Mouse (Mus musculus): ENCODE results near the gene Ranbp9. TPM values are rescaled to one million over a fixed set of nuclear protein-coding genes. Genes with fewer than 3 reads are reported as not detected.
A peak's percentile ranks its signal among the peaks of the same experiment; 100 is the strongest.

Gene Ranbp9
- polyA plus RNA-seq, 1 experiment from 2014 or later = 7.7 TPM

DNA sequence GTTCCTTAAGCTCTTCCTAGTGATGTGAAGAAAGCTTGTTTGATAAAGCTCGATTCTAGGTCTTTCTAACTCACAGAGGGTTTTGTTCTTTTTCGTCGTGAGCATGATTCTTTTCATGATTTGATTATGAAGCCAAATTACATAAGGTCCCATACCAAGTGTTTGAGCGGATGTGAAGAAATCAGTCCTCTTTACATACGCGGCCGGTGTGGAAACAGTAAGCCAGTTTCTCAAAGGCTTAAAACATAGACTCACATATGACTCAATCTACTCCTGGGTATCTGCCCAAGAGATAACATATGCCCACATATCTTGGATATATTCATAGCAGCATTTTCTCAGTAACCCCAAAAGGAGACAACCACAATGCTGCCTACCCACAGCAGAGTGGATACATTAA, 12.6 kb upstream of the Ranbp9 start:
- Histone ChIP-seq H3K4me3 (no peak overlapping the region), H3K9me3 (replicated peaks) (no peaks in the 10 kb centered on the region; the same call in 1 of the 2 replicates), H3K27ac (no peak overlapping the region), H3K36me3 (no peaks in the 10 kb centered on the region), H3K9ac (no peak overlapping the region), H3K4me1 (replicated peaks) (no peaks in the 10 kb centered on the region), H3K4me2 (no peak overlapping the region), H3K27me3 (no peaks in the 10 kb centered on the region)
- no peak for ATAC-seq (replicated peaks; ENCODE audit: insufficient number of reproducible peaks, insufficient read depth, low FRiP score, low read depth)
- WGBS = 84% methylated on average over 7 of the region's 7 CpGs

DNA sequence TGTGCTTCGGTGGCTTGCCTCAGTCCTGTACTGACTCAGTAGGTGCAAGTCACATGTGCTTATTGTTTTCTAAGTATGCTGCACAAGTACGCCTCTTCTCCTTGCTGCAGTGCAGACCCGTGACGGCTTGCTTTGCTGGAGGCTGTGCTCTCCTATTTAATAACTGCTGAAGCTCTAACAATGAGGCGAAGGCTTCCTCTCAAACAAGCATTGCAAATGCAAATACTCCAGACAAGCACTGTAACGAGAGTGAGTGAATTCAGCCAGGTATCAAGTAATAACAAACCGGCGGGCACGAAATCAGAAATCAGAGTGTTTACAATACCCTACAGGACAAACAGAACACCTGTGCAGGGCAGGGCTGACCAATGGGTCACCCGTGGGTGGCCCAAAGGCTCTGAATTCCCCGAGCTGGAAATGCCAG, 12.0 kb upstream of the Ranbp9 start:
- no peak for ATAC-seq (replicated peaks; ENCODE audit: insufficient number of reproducible peaks, insufficient read depth, low FRiP score, low read depth)
- Histone ChIP-seq H3K4me3 (no peak overlapping the region), H3K36me3 (no peaks in the 10 kb centered on the region), H3K4me1 (replicated peaks) (no peaks in the 10 kb centered on the region), H3K9ac (no peak overlapping the region), H3K4me2 (no peak overlapping the region), H3K27me3 (no peaks in the 10 kb centered on the region), H3K27ac (no peak overlapping the region), H3K9me3 (replicated peaks) (no peaks in the 10 kb centered on the region; the same call in 1 of the 2 replicates)
- WGBS = 70% methylated on average over 11 of the region's 11 CpGs

DNA sequence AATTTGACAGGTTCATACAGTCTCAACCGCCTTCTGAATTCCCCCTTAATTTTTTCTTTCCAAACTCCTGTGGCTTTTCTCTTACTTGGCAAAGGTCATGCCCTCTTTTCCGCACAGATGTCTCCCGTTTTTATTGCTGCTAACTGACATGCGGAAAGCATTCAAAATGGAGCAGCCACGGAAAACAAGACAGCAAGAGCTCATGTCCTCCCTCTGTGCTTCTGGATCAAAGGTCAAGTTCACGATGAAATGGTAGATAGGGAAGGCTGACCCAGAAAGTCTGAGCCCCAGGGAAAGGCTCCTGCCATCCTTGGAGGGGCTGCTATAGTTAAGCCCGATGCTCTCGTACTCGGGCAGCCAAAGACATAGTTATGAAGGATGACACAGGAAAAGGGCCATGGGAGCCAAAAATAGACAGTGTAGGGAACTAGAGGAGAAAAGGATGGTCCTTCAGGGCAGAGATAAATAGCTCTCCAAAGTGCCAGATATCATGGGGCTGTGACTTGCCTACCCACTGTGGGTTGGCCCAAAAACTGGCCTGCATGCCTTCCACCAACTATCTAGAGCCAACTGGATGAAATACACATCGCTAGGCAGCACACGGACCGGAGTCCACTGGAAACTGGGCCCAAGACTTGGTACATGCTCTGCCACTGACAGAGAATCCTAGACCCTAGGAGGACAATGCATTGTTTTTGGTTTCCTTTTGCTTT, 5.6 kb upstream of the Ranbp9 start:
- Histone ChIP-seq H3K27me3 (no peaks in the 10 kb centered on the region), H3K4me1 (replicated peaks) (peaks cover 9% of the 10 kb centered on the region), H3K9ac (no peak overlapping the region), H3K4me2 (no peak overlapping the region), H3K9me3 (replicated peaks) (no peaks in the 10 kb centered on the region), H3K36me3 (no peaks in the 10 kb centered on the region), H3K4me3 (no peak overlapping the region), H3K27ac (no peak overlapping the region)
- WGBS = 68% methylated on average over 12 of the region's 12 CpGs
- ATAC-seq (replicated peaks; ENCODE audit: insufficient number of reproducible peaks, insufficient read depth, low FRiP score, low read depth) = no peak

DNA sequence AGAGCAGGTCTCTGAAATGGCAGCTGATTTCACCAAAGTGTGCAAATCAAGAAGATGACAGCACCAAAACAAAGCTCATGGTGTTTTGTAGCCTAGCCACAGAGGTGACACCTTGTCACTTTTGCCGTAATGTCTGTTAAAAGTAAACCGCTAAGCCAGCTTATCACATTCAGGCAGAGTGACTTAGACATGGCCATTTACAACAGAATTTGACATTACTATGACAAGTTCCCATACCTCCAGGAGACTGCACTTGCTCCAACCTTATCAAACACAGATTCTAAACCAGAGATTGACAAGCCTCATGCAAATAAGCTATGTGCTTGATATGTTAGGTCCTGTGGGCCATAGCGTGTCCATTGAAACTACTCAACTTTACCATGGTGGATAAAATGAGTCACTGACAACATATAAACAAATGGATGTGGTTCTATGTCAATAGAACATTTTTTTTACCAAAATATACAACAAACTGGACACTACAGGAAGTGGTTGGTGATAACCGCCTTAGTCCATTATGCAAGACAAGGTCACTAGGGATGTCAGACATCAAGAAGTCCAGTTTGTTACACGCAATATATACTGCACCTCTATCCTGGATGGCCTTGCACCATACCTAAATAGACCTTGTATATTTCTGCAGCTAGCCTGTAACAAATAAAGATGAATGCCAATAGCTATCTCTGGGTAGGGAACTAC, 4.3 kb upstream of the Ranbp9 start:
- H3K27me3 ChIP-seq = no peaks in the 10 kb centered on the region
- no peak overlapping the region for H3K4me3 ChIP-seq
- H3K4me1 ChIP-seq (replicated peaks) = peaks cover 11% of the 10 kb centered on the region
- H3K36me3 ChIP-seq = no peaks in the 10 kb centered on the region
- no peak overlapping the region for H3K9ac ChIP-seq
- H3K4me2 ChIP-seq = no peak overlapping the region
- H3K9me3 ChIP-seq (replicated peaks) = no peaks in the 10 kb centered on the region
- whole genome bisulfite sequencing = 86% methylated on average over 5 of the region's 5 CpGs
- no peak overlapping the region for H3K27ac ChIP-seq
- no peak for ATAC-seq (replicated peaks; ENCODE audit: insufficient number of reproducible peaks, insufficient read depth, low FRiP score, low read depth)

DNA sequence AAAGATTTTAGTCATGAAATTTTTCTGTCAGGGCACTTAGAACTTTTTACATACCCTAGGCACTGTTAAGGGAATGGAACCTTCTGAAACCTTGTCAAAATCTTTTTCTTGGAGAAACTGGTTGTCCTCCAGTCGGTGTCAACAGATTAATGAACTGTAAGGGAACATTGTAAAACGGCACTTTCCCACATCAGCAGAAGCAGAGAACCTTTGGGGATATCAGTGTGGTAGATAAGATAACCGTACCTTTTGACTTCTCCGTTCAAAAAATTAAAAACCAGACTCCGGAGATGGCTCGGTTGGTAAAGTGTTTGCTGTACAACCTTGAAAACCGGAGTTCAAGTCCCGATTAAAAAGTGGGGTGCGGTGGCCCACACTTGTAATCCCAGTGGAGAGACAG, 1.7 kb upstream of the Ranbp9 start:
- no peaks in the 10 kb centered on the region for H3K36me3 ChIP-seq
- peaks cover 19% of the 10 kb centered on the region for H3K4me1 ChIP-seq (replicated peaks)
- H3K9ac ChIP-seq = no peak overlapping the region
- no peak overlapping the region for H3K27ac ChIP-seq
- ATAC-seq (replicated peaks; ENCODE audit: insufficient number of reproducible peaks, insufficient read depth, low FRiP score, low read depth) = no peak
- H3K4me2 ChIP-seq = no peak overlapping the region
- 55% methylated on average over 9 of the region's 9 CpGs for WGBS
- H3K4me3 ChIP-seq = no peak overlapping the region
- H3K9me3 ChIP-seq (replicated peaks) = no peaks in the 10 kb centered on the region
- H3K27me3 ChIP-seq = no peaks in the 10 kb centered on the region

DNA sequence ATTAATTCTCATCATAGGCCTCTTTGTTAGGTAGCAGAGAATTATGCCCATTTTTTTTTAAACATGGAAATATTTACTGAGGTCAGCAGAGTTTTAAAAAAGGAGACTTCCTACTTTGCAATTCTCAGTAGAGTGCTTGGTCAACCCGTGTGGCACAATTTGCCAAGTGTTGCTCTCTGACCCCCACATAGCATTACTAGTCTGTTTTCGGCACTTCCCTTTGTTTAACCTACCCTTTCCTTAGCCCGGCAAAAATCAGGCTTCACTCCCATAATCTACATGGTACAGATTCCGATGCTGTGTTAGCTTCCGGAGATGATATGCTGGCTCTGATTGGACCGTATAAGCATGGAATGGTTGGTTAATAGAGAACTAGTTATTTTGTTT, 770 bp upstream of the Ranbp9 start:
- ATAC-seq (replicated peaks; ENCODE audit: insufficient number of reproducible peaks, insufficient read depth, low FRiP score, low read depth) = no peak
- 50% methylated on average over 6 of the region's 6 CpGs for WGBS
- H3K4me3 ChIP-seq = peak overlapping the region; percentile 99
- H3K4me1 ChIP-seq (replicated peaks) = peaks cover 22% of the 10 kb centered on the region
- H3K27ac ChIP-seq = peak overlapping the region; percentile 99
- no peaks in the 10 kb centered on the region for H3K36me3 ChIP-seq
- peak overlapping the region; percentile 74 for H3K4me2 ChIP-seq
- H3K27me3 ChIP-seq = no peaks in the 10 kb centered on the region
- peak overlapping the region; percentile 97; the same call in 1 of the 2 replicates for H3K9ac ChIP-seq
- no peaks in the 10 kb centered on the region for H3K9me3 ChIP-seq (replicated peaks)

DNA sequence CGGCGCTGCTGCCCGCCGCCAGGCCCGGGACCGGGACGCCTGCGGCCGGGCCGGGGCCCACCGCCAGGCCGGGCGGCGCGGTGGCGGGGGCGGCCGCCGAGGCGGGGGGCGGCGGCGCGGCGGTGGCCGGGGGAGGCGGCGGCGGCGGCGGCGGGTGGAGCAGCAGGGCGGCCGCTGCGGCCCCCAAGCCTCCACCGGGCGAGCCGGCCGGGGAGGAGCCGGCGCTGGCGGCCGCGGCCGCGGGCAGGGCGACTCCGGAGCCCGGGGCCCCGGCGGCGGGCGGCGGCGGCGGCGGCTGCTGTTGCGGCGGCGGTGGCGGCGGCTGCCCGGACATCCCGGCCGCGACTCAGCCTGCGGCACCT, 506 bp downstream of the Ranbp9 start:
- WGBS = 0% methylated on average over 12 of the region's 67 CpGs
- H3K27ac ChIP-seq = peak overlapping the region; percentile 99
- no peaks in the 10 kb centered on the region for H3K36me3 ChIP-seq
- no peaks in the 10 kb centered on the region for H3K9me3 ChIP-seq (replicated peaks)
- peak overlapping the region; percentile 74 for H3K4me2 ChIP-seq
- peak overlapping the region; percentile 99 for H3K4me3 ChIP-seq
- H3K9ac ChIP-seq = peak overlapping the region; percentile 97
- no peaks in the 10 kb centered on the region for H3K27me3 ChIP-seq
- ATAC-seq (replicated peaks; ENCODE audit: insufficient number of reproducible peaks, insufficient read depth, low FRiP score, low read depth) = 0 out of 2 replicates have a peak, but pooled peaks have one; percentile 6
- H3K4me1 ChIP-seq (replicated peaks) = peaks cover 17% of the 10 kb centered on the region

DNA sequence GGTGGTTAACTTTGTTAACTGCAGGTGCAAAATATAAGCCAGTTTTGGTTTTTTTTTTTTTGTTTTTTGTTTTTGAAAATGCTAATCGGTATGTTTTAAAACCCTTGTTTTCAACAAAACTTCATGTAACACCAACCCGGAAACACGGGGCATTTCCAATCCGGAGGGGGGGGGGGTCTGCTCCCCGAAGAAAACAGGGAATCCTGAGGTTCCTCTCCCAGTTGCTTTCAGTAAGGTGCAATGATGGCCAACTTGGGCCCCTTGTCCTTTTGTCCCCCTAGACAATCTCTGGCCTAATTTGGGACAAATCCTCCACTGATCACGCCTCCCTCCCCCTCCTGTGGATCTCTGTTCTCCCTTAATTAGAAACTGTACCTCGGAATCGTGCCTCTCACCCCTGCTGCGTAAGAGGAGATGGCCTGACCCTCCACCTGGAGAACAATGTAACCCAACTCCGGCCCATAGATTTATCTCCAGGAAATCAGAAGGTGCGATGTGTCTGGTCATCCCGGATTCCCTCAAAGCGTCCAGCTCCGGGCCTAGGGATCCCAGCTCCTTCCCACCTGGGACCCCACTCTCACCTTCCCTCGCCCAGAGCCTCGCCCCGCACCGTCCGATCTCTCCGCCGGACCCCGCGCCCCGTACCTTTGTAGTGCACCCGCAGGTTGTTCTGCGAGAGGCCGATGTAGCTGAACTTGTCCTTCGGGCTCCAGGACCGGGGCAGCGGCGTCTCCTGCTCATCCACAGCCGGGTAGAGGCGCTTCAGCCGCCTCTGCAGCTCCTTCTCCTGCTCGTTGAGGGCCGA, 1.1 kb downstream of the Ranbp9 start:
- ATAC-seq (replicated peaks; ENCODE audit: insufficient number of reproducible peaks, insufficient read depth, low FRiP score, low read depth) = no peak
- peaks cover 17% of the 10 kb centered on the region for H3K4me1 ChIP-seq (replicated peaks)
- WGBS = under 1% methylated on average over 35 of the region's 36 CpGs

DNA sequence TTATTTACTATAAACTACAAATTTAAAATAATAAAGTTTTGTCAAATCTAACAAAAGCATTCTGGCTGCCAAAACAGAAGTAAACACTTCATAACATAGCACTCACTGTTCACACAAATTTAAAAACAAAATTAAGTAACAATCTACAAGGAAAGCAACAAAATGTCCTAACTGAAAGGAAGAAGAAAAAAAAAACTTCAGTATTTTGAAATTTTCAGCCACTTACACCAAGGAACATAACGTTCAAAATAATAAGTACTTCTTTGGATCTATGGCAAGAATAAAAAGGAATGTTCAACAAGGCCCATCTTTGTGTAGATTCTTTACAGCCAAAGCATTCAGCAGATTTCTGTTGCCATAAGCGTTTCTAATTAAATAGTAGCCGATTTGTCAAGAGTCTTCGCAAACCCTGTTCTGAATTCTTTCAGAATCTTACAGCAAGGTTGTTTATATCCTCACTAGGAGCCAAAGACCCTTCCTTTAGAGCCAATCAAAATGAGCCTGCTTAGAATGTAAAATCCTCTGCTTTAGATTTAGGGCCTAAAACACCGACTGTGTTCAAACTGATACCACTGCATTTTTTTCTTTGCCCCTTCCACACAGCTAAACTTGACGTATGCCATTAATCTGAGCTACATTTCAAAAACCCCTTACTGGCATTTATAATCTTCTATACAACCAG, 1.9 kb downstream of the Ranbp9 start:
- Histone ChIP-seq H3K4me1 (replicated peaks) (peaks cover 25% of the 10 kb centered on the region), H3K27ac (peak overlapping the region; percentile 99), H3K9ac (peak overlapping the region; percentile 97), H3K27me3 (no peaks in the 10 kb centered on the region), H3K36me3 (no peaks in the 10 kb centered on the region), H3K9me3 (replicated peaks) (no peaks in the 10 kb centered on the region), H3K4me3 (peak overlapping the region; percentile 99), H3K4me2 (peak overlapping the region; percentile 74)
- WGBS = 5% methylated on average over 6 of the region's 6 CpGs
- no peak for ATAC-seq (replicated peaks; ENCODE audit: insufficient number of reproducible peaks, insufficient read depth, low FRiP score, low read depth)

More for the DNA sequence above, 1.1 kb downstream of the Ranbp9 start:
- Histone ChIP-seq H3K9me3 (replicated peaks) (no peaks in the 10 kb centered on the region), H3K27ac (peak overlapping the region; percentile 99), H3K9ac (peak overlapping the region; percentile 97), H3K27me3 (no peaks in the 10 kb centered on the region), H3K36me3 (no peaks in the 10 kb centered on the region), H3K4me2 (peak overlapping the region; percentile 74), H3K4me3 (peak overlapping the region; percentile 99)

DNA sequence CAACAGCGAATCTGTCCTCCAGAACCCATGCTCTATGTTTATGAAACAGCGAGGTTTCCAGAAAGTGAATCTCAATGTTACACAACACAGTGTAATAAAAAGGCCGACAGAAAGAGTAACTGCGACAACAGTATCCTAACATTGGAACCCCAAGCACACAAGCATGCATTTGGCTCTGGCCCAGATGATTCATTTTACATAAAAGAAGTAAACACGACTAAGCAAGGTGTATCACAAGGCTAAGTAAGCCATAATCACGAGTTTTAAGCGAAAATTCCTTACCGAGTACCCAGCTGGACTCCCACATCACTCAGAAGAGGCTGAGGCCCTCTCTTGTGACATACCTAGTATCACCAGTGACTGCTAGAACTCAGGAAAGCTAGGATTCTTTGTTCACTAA, 2.5 kb downstream of the Ranbp9 start:
- Histone ChIP-seq H3K27me3 (no peaks in the 10 kb centered on the region), H3K4me2 (peak overlapping the region; percentile 74), H3K4me3 (peak overlapping the region; percentile 37), H3K9ac (peak overlapping the region; percentile 25), H3K27ac (peak overlapping the region; percentile 26; the same call in 1 of the 2 replicates), H3K4me1 (replicated peaks) (peaks cover 31% of the 10 kb centered on the region), H3K9me3 (replicated peaks) (no peaks in the 10 kb centered on the region), H3K36me3 (no peaks in the 10 kb centered on the region)
- no peak for ATAC-seq (replicated peaks; ENCODE audit: insufficient number of reproducible peaks, insufficient read depth, low FRiP score, low read depth)
- 24% methylated on average over 8 of the region's 8 CpGs for WGBS
